8 mouse cellular contexts compared by ENCODE assay signal in the genomic region with DNA sequence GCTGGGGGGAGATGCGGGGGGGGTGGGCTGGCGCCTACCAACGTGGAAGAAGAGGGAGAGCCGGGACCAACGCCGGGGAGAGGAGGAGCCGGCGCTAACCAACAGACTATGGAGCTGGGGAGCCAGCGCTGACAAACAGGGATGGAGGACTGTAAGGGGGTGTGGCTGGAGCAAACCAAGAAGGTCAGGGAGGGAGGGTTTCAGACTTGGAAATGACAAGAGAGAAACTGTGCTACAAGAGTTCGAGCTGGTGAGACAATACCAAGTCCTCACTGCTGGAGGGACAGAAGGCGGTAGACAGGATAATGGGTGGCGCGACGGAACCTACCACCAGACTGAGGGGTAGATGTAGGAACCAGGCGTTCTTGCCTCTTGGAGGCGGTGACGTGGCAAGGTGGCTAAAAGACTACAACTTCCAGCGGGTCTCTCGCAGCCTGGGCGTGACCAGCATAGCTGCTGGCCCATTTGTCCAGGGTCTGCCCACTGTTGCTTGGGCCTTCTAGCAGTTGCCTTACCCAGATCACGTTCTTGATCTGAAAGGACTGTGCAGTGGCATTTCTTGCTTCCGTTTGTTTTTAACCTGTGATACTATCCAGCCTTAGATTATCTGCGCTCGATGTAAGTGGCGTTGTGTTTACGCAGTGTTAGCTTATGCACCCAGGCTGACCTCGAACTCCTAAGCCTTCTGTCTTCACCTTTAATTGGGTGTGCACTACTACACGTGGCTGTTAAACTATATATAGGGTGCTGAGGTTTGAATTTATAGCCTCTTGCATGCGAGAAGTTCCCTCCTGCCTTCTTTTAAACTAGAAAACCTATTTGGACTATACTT. TPM values are rescaled to one million over a fixed set of nuclear protein-coding genes. Genes with fewer than 3 reads are reported as not detected.
DNase-seq lines count a peak whose midpoint lies in the region; ATAC-seq lines count a peak whose summit lies in the region.

A gene (minus strand): TSS at position 92 of the 832 bp plus-strand sequence.

- H3K36me3 ChIP-seq in heart, embryonic 14.5 days (ENCODE audit: control insufficient read depth, insufficient read depth, low read length), result peaks cover 18% of the 10 kb centered on the region
- peaks cover 11% of the 10 kb centered on the region for H3K36me3 ChIP-seq in liver, embryonic 13.5 days
- H3K36me3 ChIP-seq in stomach, embryonic 16.5 days (ENCODE audit: control insufficient read depth, insufficient read depth, low read length), result no peaks in the 10 kb centered on the region

- H3K9ac ChIP-seq in heart, embryonic 14.5 days (ENCODE audit: low read length), result peak within 1 kb of the TSS; percentile 97
- H3K9ac ChIP-seq in liver, embryonic 13.5 days, result peak within 1 kb of the TSS; percentile 89
- peak within 1 kb of the TSS; percentile 100 for H3K9ac ChIP-seq in stomach, embryonic 16.5 days (ENCODE audit: low read length)

- H3K27ac ChIP-seq in heart, embryonic 14.5 days (replicated peaks in 1 of 2; ENCODE audit: control insufficient read depth in 1 of 2, insufficient read depth in 1 of 2, low read depth in 2 of 2, low read length in 2 of 2), result peak within 1 kb of the TSS; percentile 96 to 100
- H3K27ac ChIP-seq in liver, embryonic 13.5 days, result peak within 1 kb of the TSS; percentile 94
- peak within 1 kb of the TSS; percentile 100 for H3K27ac ChIP-seq in stomach, embryonic 16.5 days (ENCODE audit: low read length)

- H3K9me3 ChIP-seq in heart, embryonic 14.5 days (ENCODE audit: control insufficient read depth, low read length), result no peaks in the 10 kb centered on the region
- no peaks in the 10 kb centered on the region for H3K9me3 ChIP-seq in liver, embryonic 13.5 days (replicated peaks)
- no peaks in the 10 kb centered on the region for H3K9me3 ChIP-seq in stomach, embryonic 16.5 days (replicated peaks; ENCODE audit: control insufficient read depth, low read length)

- ATAC-seq in CD4-positive, CD25-positive, alpha-beta regulatory T cell, adult 4 months, result peak; percentile 89
- peak; percentile 89 for ATAC-seq in heart, embryonic 14.5 days (ENCODE audit: insufficient number of reproducible peaks, insufficient read depth, low FRiP score, low read depth)
- peak; percentile 85 for ATAC-seq in liver, embryonic 13.5 days (ENCODE audit: low read depth)
- ATAC-seq in stomach, embryonic 16.5 days (ENCODE audit: insufficient read depth, low FRiP score), result peak; percentile 93

- WGBS in heart, embryonic 14.5 days, result 4% methylated on average over 29 of the region's 29 CpGs
- 8% methylated on average over 29 of the region's 29 CpGs for WGBS in liver, embryonic 13.5 days (ENCODE audit: insufficient replicate concordance)
- 3% methylated on average over 29 of the region's 29 CpGs for WGBS in stomach, embryonic 16.5 days

- peak within 1 kb of the TSS; percentile 92 for H3K4me2 ChIP-seq in heart, embryonic 14.5 days (ENCODE audit: low read length)
- peak within 1 kb of the TSS; percentile 98 for H3K4me2 ChIP-seq in liver, embryonic 13.5 days
- peak within 1 kb of the TSS; percentile 90 for H3K4me2 ChIP-seq in stomach, embryonic 16.5 days (ENCODE audit: low read depth, low read length)

- peak; percentile 42 for DNase-seq in c-Kit-negative CD71-positive TER-119-positive erythroid progenitor cells, embryonic 14.5 days (ENCODE audit: low read depth, low spot score)
- peak; percentile 95 for DNase-seq in fibroblast of lung, adult 2 months (ENCODE audit: low read depth)
- DNase-seq in kidney, postnatal 14 days, result peak; percentile 95
- peak; percentile 83 for DNase-seq in liver, embryonic 13.5 days
- peak; percentile 94 for DNase-seq in neural tube, embryonic 10.5 days (ENCODE audit: extremely low spot score, low spot score)

- H3K4me3 ChIP-seq in heart, embryonic 14.5 days (ENCODE audit: control insufficient read depth in 1 of 2, insufficient read depth in 1 of 2, low read depth in 1 of 2, low read length in 2 of 2), result peak within 1 kb of the TSS; percentile 77 to 95
- peak within 1 kb of the TSS; percentile 80 for H3K4me3 ChIP-seq in liver, embryonic 13.5 days (replicated peaks)
- peak within 1 kb of the TSS; percentile 91 for H3K4me3 ChIP-seq in stomach, embryonic 16.5 days (replicated peaks; ENCODE audit: low read length)

- H3K27me3 ChIP-seq in heart, embryonic 14.5 days (ENCODE audit: control insufficient read depth, insufficient read depth, low read length), result no peaks in the 10 kb centered on the region
- no peaks in the 10 kb centered on the region for H3K27me3 ChIP-seq in liver, embryonic 13.5 days
- no peaks in the 10 kb centered on the region for H3K27me3 ChIP-seq in stomach, embryonic 16.5 days (ENCODE audit: control insufficient read depth, insufficient read depth, low read length)

- H3K4me1 ChIP-seq in heart, embryonic 14.5 days (ENCODE audit: control insufficient read depth in 2 of 2, insufficient read depth in 2 of 2, low read length in 2 of 2), result peaks cover 38 to 59% of the 10 kb centered on the region in 2 experiments
- H3K4me1 ChIP-seq in liver, embryonic 13.5 days (replicated peaks), result peaks cover 71% of the 10 kb centered on the region
- H3K4me1 ChIP-seq in stomach, embryonic 16.5 days (ENCODE audit: control insufficient read depth, insufficient read depth, low read length), result peaks cover 46% of the 10 kb centered on the region

RNA-seq across cellular contexts. Expression of the gene that starts here (rescaled TPM):
- 1 to 10 TPM; 1.1 to 3.9 TPM for polyA plus RNA-seq in CD4-positive, CD25-positive, alpha-beta regulatory T cell, adult 4 months (2017; shearing (Covaris generic))
- polyA plus RNA-seq in heart, embryonic 14.5 days (2014; fragmentation: Nextera tagmentation; extraction: Ambion mirVana), result 279 and 310 TPM in 2 replicates
- polyA plus RNA-seq in liver, embryonic 13.5 days (2015; fragmentation: Nextera tagmentation; extraction: Ambion mirVana), result 50.4 and 57.0 TPM in 2 replicates
- 150 and 156 TPM in 2 replicates for polyA plus RNA-seq in stomach, embryonic 16.5 days (2015; fragmentation: Nextera tagmentation; extraction: Ambion mirVana)

Comparison
In these comparisons a context has a peak if more than half of its experiments do, and no peak if none do; other contexts are left out.
1. Peak in every context shown above with its lines: DNase-seq, ATAC-seq, H3K4me3 ChIP-seq and H3K27ac ChIP-seq.
2. RNA of the gene that starts here (polyA plus RNA-seq): 279 to 310 TPM in heart, embryonic 14.5 days, 150 to 156 TPM in stomach, embryonic 16.5 days and 50.4 to 57.0 TPM in liver, embryonic 13.5 days; 1.1 to 3.9 TPM in CD4-positive, CD25-positive, alpha-beta regulatory T cell, adult 4 months; every median in the first group is over 10 times any median in the second.
3. DNase-seq: peak in every context shown above with its lines; median percentile 95 in fibroblast of lung, adult 2 months; 95 in kidney, postnatal 14 days; 94 in neural tube, embryonic 10.5 days; 83 in liver, embryonic 13.5 days; 42 in c-Kit-negative CD71-positive TER-119-positive erythroid progenitor cells, embryonic 14.5 days.